Mouse (Mus musculus) heart, adult 2 months (tissue): Measurements from ENCODE around the gene Olfm3.

Experiments used
- CTCF ChIP-seq: fragments of 200-600 bp; IDR thresholded peaks from 2 replicates; pipeline ENCODE4 v1.8.1; 2022; ENCODE audit warnings: antibody characterized with exemption, mild to moderate bottlenecking, moderate library complexity
- EP300 ChIP-seq: fragments of 200-500 bp; IDR thresholded peaks from 2 replicates; pipeline ENCODE4 v1.6.1; 2011; ENCODE audit warnings: low read depth, low read length, control low read depth; ENCODE audit not compliant: insufficient read depth

GRCm38 (mm10) chr3:115174625-115175024 lies 270.7 kb downstream of the Olfm3 start:
- TF ChIP-seq CTCF (no peak), EP300 (no peak)
